Mouse (Mus musculus) right cerebral cortex, adult 2 months (tissue): ENCODE data around the gene Bcl2l2.

ENCODE experiments used
- DNase-seq, 2 experiments: peaks; one replicate each; pipeline ENCODE4 v3.0.0; 2021 to 2022; ENCODE audit warnings: low spot score in 2 of 2

Gene Bcl2l2

GRCm38 (mm10) chr14:54893651-54894181, 10.5 kb downstream of the Bcl2l2 start:
- DNase-seq, result peak; percentile 99

GRCm38 (mm10) chr14:54894296-54895151, 11.3 kb downstream of the Bcl2l2 start:
- peak; percentile 45 to 62 for DNase-seq

GRCm38 (mm10) chr14:54897445-54897844, 14.3 kb downstream of the Bcl2l2 start:
- DNase-seq, result no peak

GRCm38 (mm10) chr14:54900383-54900782, 17.2 kb downstream of the Bcl2l2 start:
- peak; percentile 84 to 88 for DNase-seq

GRCm38 (mm10) chr14:54903641-54904040, 20.5 kb downstream of the Bcl2l2 start:
- no peak for DNase-seq

GRCm38 (mm10) chr14:54908682-54909081, 25.5 kb downstream of the Bcl2l2 start:
- DNase-seq, result no peak

GRCm38 (mm10) chr14:54912109-54912850, 29.1 kb downstream of the Bcl2l2 start:
- DNase-seq, result peak in 1 of 2 experiments; percentile 29

GRCm38 (mm10) chr14:54912886-54913285, 29.7 kb downstream of the Bcl2l2 start, which contains the start of gene Slc22a17:
Slc22a17 (minus strand) TSS chr14:54913132.
- DNase-seq, result peak; percentile 82 to 83

GRCm38 (mm10) chr14:54913343-54913742, 30.2 kb downstream of the Bcl2l2 start:
- DNase-seq, result peak in 1 of 2 experiments; percentile 32

- DNase-seq, result no peak
Observed at GRCm38 (mm10) chr14:54920076-54920685, 37.0 kb downstream of the Bcl2l2 start.

- no peak for DNase-seq
Observed at GRCm38 (mm10) chr14:54924641-54925348, 41.6 kb downstream of the Bcl2l2 start.

GRCm38 (mm10) chr14:54925349-54926342, 42.5 kb downstream of the Bcl2l2 start, which contains the start of gene Efs:
Efs (minus strand) TSS chr14:54926126.
- peak; percentile 21 to 44 for DNase-seq

GRCm38 (mm10) chr14:54926401-54927158, 43.4 kb downstream of the Bcl2l2 start:
- no peak for DNase-seq

- DNase-seq, result no peak
Observed at GRCm38 (mm10) chr14:54927296-54927695, 44.1 kb downstream of the Bcl2l2 start.

GRCm38 (mm10) chr14:54929801-54930200, 46.6 kb downstream of the Bcl2l2 start:
- no peak for DNase-seq

- no peak for DNase-seq
Observed at GRCm38 (mm10) chr14:54930431-54930830, 47.3 kb downstream of the Bcl2l2 start.

GRCm38 (mm10) chr14:54932645-54933150, 49.5 kb downstream of the Bcl2l2 start, which contains the start of gene Il25:
Il25 (plus strand) TSS chr14:54932695.
- no peak for DNase-seq

GRCm38 (mm10) chr14:54935904-54936830, 53.0 kb downstream of the Bcl2l2 start, which contains the start of gene Cmtm5:
Cmtm5 (plus strand) TSS chr14:54936261.
- DNase-seq, result peak; percentile 38 to 51
